Mouse (Mus musculus) lung, postnatal 0 days (tissue): ENCODE results near the gene Mettl8. TPM values are rescaled to one million over a fixed set of nuclear protein-coding genes. Genes with fewer than 3 reads are reported as not detected.

Experiments
- ATAC-seq: fragments of 200-750 bp; cut with Nextera tagmentation; 2 replicates; pipeline ENCODE4 v1.8.0; 2017; ENCODE audit warnings: moderate library complexity
- DNase-seq: peaks from one replicate; pipeline ENCODE4 v3.0.0-alpha.2; 2016; ENCODE audit warnings: low spot score
- H3K27ac ChIP-seq: fragments of 300-500 bp; sonication (generic); 2 replicates; pipeline ENCODE4 v1.5.1; 2014; ENCODE audit warnings: antibody characterized with exemption, mild to moderate bottlenecking, low read length, mixed read lengths
- H3K27me3 ChIP-seq: fragments of 300-500 bp; sonication (generic); replicated peaks from 2 replicates; pipeline ENCODE4 v1.6.1; 2014; ENCODE audit warnings: low read length, mixed read lengths; ENCODE audit not compliant: insufficient read depth
- H3K36me3 ChIP-seq: fragments of 300-500 bp; sonication (generic); 2 replicates; pipeline ENCODE4 v1.6.1; 2014; ENCODE audit warnings: low read length, mixed read lengths; ENCODE audit not compliant: insufficient read depth
- H3K4me1 ChIP-seq: fragments of 300-500 bp; sonication (generic); 2 replicates; pipeline ENCODE4 v1.6.1; 2014; ENCODE audit warnings: antibody characterized with exemption, low read depth, low read length, mixed read lengths; ENCODE audit not compliant: insufficient read depth
- H3K4me2 ChIP-seq: fragments of 300-500 bp; sonication (generic); replicated peaks from 2 replicates; pipeline ENCODE4 v1.6.1; 2014; ENCODE audit warnings: low read depth, mild to moderate bottlenecking, low read length, moderate library complexity, mixed read lengths
- H3K4me3 ChIP-seq: fragments of 300-500 bp; sonication (generic); 2 replicates; pipeline ENCODE4 v1.5.1; 2014; ENCODE audit warnings: low read depth, low read length
- H3K9ac ChIP-seq: fragments of 300-500 bp; sonication (generic); replicated peaks from 2 replicates; pipeline ENCODE4 v1.6.1; 2014; ENCODE audit warnings: low read depth, mild to moderate bottlenecking
- H3K9me3 ChIP-seq: fragments of 300-500 bp; sonication (generic); 2 replicates; pipeline ENCODE4 v1.6.1; 2016; ENCODE audit warnings: low read length, mixed read lengths
- CTCF ChIP-seq: IDR thresholded peaks from 2 replicates; pipeline ENCODE4 v1.5.1; 2016; ENCODE audit warnings: antibody characterized with exemption, mild to moderate bottlenecking
- EP300 ChIP-seq: IDR thresholded peaks from 2 replicates; pipeline ENCODE4 v1.6.1; 2016; ENCODE audit warnings: antibody characterized with exemption, mild to moderate bottlenecking, control low read depth
- WGBS: fragments of 180-500 bp; shearing (Covaris S2); extraction: QIAGEN DNeasy Blood & Tissue Kit; methylation state at CpG from one replicate; pipeline ENCODE4 v1.1.7; 2014; 5-methylcytosine and 5-hydroxymethylcytosine counted together
- polyA plus RNA-seq: library from polyadenylated mRNA; unstranded; fragments of >200 nt; fragmentation: Nextera tagmentation; extraction: Ambion mirVana; gene quantifications from 2 replicates; pipeline ENCODE4 v1.2.1, GENCODE M21; 2015

The Mettl8 gene
- polyA plus RNA-seq, 1 experiment from 2014 or later: 8.6 TPM

DNA sequence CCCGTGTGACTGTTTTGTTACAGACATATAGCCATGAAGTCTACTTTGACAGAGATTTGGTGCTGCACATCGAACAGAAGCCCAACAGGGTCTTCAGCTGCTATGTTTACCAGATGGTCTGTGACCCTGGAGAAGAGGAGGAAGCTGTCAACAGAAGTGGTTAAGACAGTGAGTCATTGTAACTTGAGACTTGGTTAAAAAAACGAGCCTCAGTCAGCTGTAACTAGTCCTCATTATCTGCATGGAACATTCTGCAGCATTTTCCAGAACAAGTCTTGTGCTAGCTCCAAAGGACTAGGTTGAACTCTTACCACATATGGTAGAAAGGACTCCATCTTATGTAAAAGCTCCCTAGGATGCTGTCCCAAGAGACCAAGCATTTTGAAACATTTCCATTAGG, 34.4 kb upstream of the Mettl8 start:
- Histone ChIP-seq H3K4me3 (no peak overlapping the region), H3K4me2 (no peak overlapping the region), H3K36me3 (peaks cover 5% of the 10 kb centered on the region), H3K27ac (no peak overlapping the region), H3K27me3 (no peaks in the 10 kb centered on the region), H3K4me1 (no peaks in the 10 kb centered on the region), H3K9ac (no peak overlapping the region), H3K9me3 (no peaks in the 10 kb centered on the region)
- DNase-seq: no peak
- no peak for ATAC-seq
- 62% methylated on average over 3 of the region's 3 CpGs for WGBS
- no peak for TF ChIP-seq EP300
- TF ChIP-seq CTCF: no peak

GRCm38 (mm10) chr2:71083454-71084193, 28.2 kb upstream of the Mettl8 start:
- 85% methylated on average over 6 of the region's 6 CpGs for WGBS
- no peaks in the 10 kb centered on the region for H3K9me3 ChIP-seq
- H3K9ac ChIP-seq: no peak overlapping the region
- H3K4me2 ChIP-seq: no peak overlapping the region
- H3K4me1 ChIP-seq: no peaks in the 10 kb centered on the region
- no peak overlapping the region for H3K27ac ChIP-seq
- peaks cover 5% of the 10 kb centered on the region for H3K36me3 ChIP-seq
- no peak for ATAC-seq
- no peak overlapping the region for H3K4me3 ChIP-seq
- no peak for DNase-seq
- no peak for TF ChIP-seq CTCF
- TF ChIP-seq EP300: no peak
- H3K27me3 ChIP-seq: no peaks in the 10 kb centered on the region

DNA sequence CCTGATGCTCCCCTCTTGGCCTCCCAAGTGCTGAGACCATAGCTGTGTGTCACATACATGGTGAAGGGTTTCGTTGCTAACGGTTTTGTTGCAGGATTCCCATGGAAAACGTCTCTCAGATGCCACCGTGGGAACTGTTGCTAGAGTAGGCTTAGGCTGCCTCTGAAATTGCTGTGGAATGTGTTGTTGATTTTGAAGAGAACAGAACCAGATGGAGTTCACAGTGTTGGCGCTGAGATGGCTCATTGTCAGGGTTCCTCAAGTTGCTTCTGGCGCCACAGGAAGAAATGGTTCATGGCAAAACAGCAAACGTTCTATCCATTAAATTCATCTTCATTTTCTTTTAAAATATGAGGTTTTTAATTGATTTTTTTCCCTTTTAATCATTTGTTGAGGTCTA, 27.0 kb upstream of the Mettl8 start:
- WGBS: 86% methylated on average over 7 of the region's 7 CpGs
- Histone ChIP-seq H3K4me3 (no peak overlapping the region), H3K9ac (no peak overlapping the region), H3K9me3 (no peaks in the 10 kb centered on the region), H3K4me1 (no peaks in the 10 kb centered on the region), H3K4me2 (no peak overlapping the region), H3K27ac (no peak overlapping the region), H3K36me3 (peaks cover 5% of the 10 kb centered on the region; the same call in 1 of the 2 replicates), H3K27me3 (no peaks in the 10 kb centered on the region)
- DNase-seq (no peak), ATAC-seq (no peak)
- TF ChIP-seq EP300 (no peak), CTCF (no peak)

DNA sequence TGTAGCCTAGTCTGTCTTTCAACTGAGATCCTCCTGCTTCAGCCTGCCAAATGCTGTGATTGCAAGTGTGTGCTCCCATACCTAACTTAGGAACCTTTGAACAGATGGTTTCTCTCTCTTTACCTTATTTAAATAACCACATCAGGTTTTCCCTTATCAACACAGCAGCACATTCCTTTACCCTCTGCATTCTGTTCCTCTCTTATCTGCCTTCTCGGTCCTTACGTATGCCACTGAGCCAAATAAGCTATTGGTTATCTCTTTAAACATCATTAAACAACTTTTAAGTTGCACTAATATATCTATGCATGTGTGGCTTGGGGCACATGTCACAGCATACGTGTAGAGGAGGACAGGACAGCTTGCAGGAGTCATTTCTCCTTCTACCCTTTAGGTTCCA, 18.4 kb upstream of the Mettl8 start:
- Histone ChIP-seq H3K36me3 (no peaks in the 10 kb centered on the region), H3K27me3 (no peaks in the 10 kb centered on the region), H3K9me3 (no peaks in the 10 kb centered on the region), H3K4me2 (no peak overlapping the region), H3K27ac (no peak overlapping the region), H3K4me1 (no peaks in the 10 kb centered on the region), H3K9ac (no peak overlapping the region), H3K4me3 (no peak overlapping the region)
- TF ChIP-seq EP300: no peak
- no peak for TF ChIP-seq CTCF
- 61% methylated on average over 3 of the region's 3 CpGs for WGBS
- ATAC-seq: no peak
- DNase-seq: no peak

DNA sequence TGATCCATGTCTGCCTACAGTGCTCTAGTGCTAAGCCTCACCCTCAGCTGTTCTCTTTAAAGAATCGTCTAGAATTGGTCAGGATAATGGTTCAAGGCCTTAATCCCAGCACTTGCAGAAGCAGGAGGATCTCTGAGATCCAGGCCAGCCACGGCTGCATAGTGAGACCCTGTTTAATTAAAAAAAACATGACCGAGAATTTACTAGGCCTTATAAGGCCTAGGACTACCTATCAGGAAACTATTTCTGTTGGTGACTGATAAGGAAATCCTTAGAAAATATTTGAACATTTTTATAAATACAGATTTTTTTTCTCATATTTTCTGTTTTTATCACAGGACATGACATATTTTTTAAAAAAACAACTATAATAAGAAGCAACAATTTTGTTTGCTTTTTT, 17.9 kb upstream of the Mettl8 start:
- DNase-seq: no peak
- H3K27ac ChIP-seq: no peak overlapping the region
- no peak for TF ChIP-seq EP300
- H3K9me3 ChIP-seq: no peaks in the 10 kb centered on the region
- H3K4me3 ChIP-seq: no peak overlapping the region
- H3K4me1 ChIP-seq: no peaks in the 10 kb centered on the region
- no peaks in the 10 kb centered on the region for H3K36me3 ChIP-seq
- no peak overlapping the region for H3K4me2 ChIP-seq
- no peaks in the 10 kb centered on the region for H3K27me3 ChIP-seq
- ATAC-seq: no peak
- WGBS: 88% methylated on average over 3 of the region's 3 CpGs
- no peak overlapping the region for H3K9ac ChIP-seq

- Histone ChIP-seq H3K9me3 (no peaks in the 10 kb centered on the region), H3K27me3 (no peaks in the 10 kb centered on the region), H3K9ac (no peak overlapping the region), H3K4me1 (no peaks in the 10 kb centered on the region), H3K4me2 (no peak overlapping the region), H3K27ac (no peak overlapping the region), H3K4me3 (no peak overlapping the region), H3K36me3 (no peaks in the 10 kb centered on the region)
- ATAC-seq (no peak), DNase-seq (no peak)
- 91% methylated on average over 4 of the region's 4 CpGs for WGBS
- TF ChIP-seq EP300 (no peak), CTCF (no peak)
Measured at GRCm38 (mm10) chr2:71071601-71072000, 16.2 kb upstream of the Mettl8 start.
